Mouse (Mus musculus): ENCODE results near the gene Nt5dc2. TPM values are rescaled to one million over a fixed set of nuclear protein-coding genes. Genes with fewer than 3 reads are reported as not detected.

Gene Nt5dc2
- polyA plus RNA-seq, 1 experiment from 2014 or later = 268 TPM

GRCm38 (mm10) chr14:31181512-31181911, 50.7 kb downstream of the Nt5dc2 start:
- no peak for TF ChIP-seq CTCF (IDR thresholded peaks at IDR 0.05)
- CTCF ChIA-PET = interaction anchor here (1.2 kb wide), 1 partner anchor 14 kb away, joined by 6 read pairs; the partner anchor contains the start of gene Stab1
- DNase-seq (ENCODE audit: low read depth, low spot score) (no peak), ATAC-seq (no peak)
- H3K27me3 ChIP-seq = no peaks in the 10 kb centered on the region
- POLR2A ChIA-PET = interaction anchor here (0.9 to 2.0 kb wide), 2 partner anchors 14 to 177 kb away, joined by 3 to 8 read pairs; no protein-coding TSS in a partner anchor
- in situ Hi-C loops (cut with MboI; ENCODE audit: low pct_unique_long_range_greater_than_20kb) = no loop called here

DNA sequence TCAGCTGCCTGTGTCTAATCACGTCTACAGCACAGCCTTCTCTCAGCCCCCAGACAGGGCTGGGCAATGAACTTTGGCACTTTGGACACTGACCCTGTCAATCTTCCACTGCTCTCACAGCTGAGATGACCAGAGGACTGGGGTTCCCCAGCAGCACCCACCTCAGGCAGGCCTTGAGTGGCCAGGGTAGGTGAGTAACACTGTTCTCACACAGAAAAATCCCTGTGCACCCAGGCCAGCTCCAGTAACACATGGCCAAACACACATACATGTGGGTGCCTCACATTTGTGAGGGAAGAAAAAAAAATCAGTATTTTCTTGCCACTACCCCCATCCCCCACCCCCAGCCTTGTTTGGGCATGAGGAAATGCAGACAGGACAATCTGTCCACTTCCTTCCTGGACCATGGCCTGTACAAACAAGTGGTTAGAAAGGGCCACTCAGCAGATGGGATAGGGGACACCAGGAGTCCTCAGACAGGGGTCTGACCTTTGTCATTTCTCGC, 52.0 kb downstream of the Nt5dc2 start:
- CTCF ChIA-PET = no interaction called here
- in situ Hi-C loops (cut with MboI; ENCODE audit: low pct_unique_long_range_greater_than_20kb) = no loop called here
- DNase-seq (ENCODE audit: low read depth, low spot score) = no peak

DNA sequence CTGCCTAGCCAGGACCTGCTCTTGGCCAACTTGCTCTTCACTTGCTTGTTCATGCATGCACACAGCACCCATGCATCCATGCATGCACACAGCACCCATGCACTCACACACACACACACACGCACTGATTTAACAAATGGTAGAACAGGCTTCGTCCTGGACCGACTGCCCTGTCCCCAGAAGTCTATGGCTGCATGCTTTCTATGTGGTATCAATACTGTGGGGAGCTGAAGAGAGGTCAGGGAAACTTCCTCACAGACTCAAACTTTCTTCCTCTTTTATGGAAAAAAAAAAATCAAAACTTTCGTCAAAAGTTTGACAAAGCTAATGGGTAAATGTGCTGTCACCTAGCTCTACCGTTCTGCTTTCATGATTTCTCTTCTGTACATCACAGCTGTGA, 52.7 kb downstream of the Nt5dc2 start:
- TF ChIP-seq CTCF (IDR thresholded peaks at IDR 0.05) = no peak
- ATAC-seq = no peak
- DNase-seq (ENCODE audit: low read depth, low spot score) = no peak
- no peaks in the 10 kb centered on the region for H3K27me3 ChIP-seq
- in situ Hi-C loops (cut with MboI; ENCODE audit: low pct_unique_long_range_greater_than_20kb) = no loop called here
- CTCF ChIA-PET = no interaction called here
- POLR2A ChIA-PET = interaction anchor here (2.0 kb wide), 1 partner anchor 17 kb away, joined by 8 read pairs; no protein-coding TSS in a partner anchor

More for the DNA sequence above, 52.0 kb downstream of the Nt5dc2 start:
- POLR2A ChIA-PET = interaction anchor here (0.6 to 2.0 kb wide), 2 partner anchors 16 to 62 kb away, joined by 3 to 8 read pairs; no protein-coding TSS in a partner anchor
- no peak for ATAC-seq
- no peaks in the 10 kb centered on the region for H3K27me3 ChIP-seq
- no peak for TF ChIP-seq CTCF (IDR thresholded peaks at IDR 0.05)

- no peak for TF ChIP-seq CTCF (IDR thresholded peaks at IDR 0.05)
- DNase-seq (ENCODE audit: low read depth, low spot score) = no peak
- in situ Hi-C loops (cut with MboI; ENCODE audit: low pct_unique_long_range_greater_than_20kb) = no loop called here
- H3K27me3 ChIP-seq = no peaks in the 10 kb centered on the region
- ATAC-seq = no peak
- CTCF ChIA-PET = interaction anchor here (1.7 kb wide), 1 partner anchor 12 kb away, joined by 6 read pairs; no protein-coding TSS in a partner anchor
- POLR2A ChIA-PET = interaction anchor here (1.3 kb wide), 1 partner anchor 9 kb away, joined by 4 read pairs; no protein-coding TSS in a partner anchor
Measured at GRCm38 (mm10) chr14:31184195-31184594, 53.3 kb downstream of the Nt5dc2 start.

DNA sequence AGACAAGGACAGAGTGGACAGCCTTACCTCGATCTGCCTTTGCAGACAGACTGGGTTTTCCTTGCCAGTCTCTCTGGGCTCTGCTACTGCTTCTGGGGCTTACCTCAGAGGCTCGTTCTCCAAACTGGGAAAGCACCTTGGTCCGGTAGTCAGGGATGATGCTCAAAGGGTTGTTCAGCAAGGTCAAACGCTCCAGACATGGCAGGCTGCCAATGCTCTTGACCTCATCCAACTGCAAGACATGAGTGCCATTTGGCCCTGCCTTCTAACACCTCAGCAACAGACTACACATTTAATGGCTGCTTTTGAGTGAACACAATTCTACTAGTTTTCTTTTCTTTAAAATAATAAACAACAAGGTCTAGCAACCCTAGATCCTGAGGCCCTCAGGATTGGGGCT, 55.8 kb downstream of the Nt5dc2 start:
- DNase-seq (ENCODE audit: low read depth, low spot score) (no peak), ATAC-seq (no peak)
- CTCF ChIA-PET = interaction anchor here (1.7 kb wide), 1 partner anchor 19 kb away, joined by 3 read pairs; no protein-coding TSS in a partner anchor
- no peak for TF ChIP-seq CTCF (IDR thresholded peaks at IDR 0.05)
- POLR2A ChIA-PET = no interaction called here
- H3K27me3 ChIP-seq = no peaks in the 10 kb centered on the region
- in situ Hi-C loops (cut with MboI; ENCODE audit: low pct_unique_long_range_greater_than_20kb) = loop anchor here (5.0 kb wide), 1 partner anchor 54 kb away; the partner anchor contains the start of gene Nt5dc2

Other genes starting within 250 kb of the Nt5dc2 start
- gene Itih4, start 244.6 kb upstream of the Nt5dc2 start, polyA plus RNA-seq (2021) = 0.65 TPM
- gene Itih3, start 207.3 kb upstream of the Nt5dc2 start, polyA plus RNA-seq (2021) = 0.42 TPM
- 0.87 TPM for gene Itih1, start 187.8 kb upstream of the Nt5dc2 start, polyA plus RNA-seq (2021)
- 17.9 TPM for gene Nek4, start 179.7 kb upstream of the Nt5dc2 start, polyA plus RNA-seq (2021)
- 75.6 TPM for gene Glt8d1, start 129.7 kb upstream of the Nt5dc2 start, polyA plus RNA-seq (2021)
- gene Spcs1, start 129.4 kb upstream of the Nt5dc2 start, polyA plus RNA-seq (2021) = 281 TPM
- 46.9 TPM for gene Pbrm1, start 111.9 kb upstream of the Nt5dc2 start, polyA plus RNA-seq (2021)
- 96.2 TPM for gene Gnl3, start 111.9 kb upstream of the Nt5dc2 start, polyA plus RNA-seq (2021)
- 75.7 TPM for gene Smim4, start 2.1 kb upstream of the Nt5dc2 start, polyA plus RNA-seq (2021)
- gene Stab1, start 37.6 kb downstream of the Nt5dc2 start, polyA plus RNA-seq (2021) = 0.74 TPM
- gene Tnnc1, start 77.3 kb downstream of the Nt5dc2 start, polyA plus RNA-seq (2021) = 8.1 TPM
- gene Nisch, start 85.9 kb downstream of the Nt5dc2 start, polyA plus RNA-seq (2021) = 564 TPM
- 3.0 TPM for gene Sema3g, start 86.8 kb downstream of the Nt5dc2 start, polyA plus RNA-seq (2021)
- 10.7 TPM for gene Phf7, start 120.3 kb downstream of the Nt5dc2 start, polyA plus RNA-seq (2021)
- gene Bap1, start 120.4 kb downstream of the Nt5dc2 start, polyA plus RNA-seq (2021) = 66.1 TPM
- 0.10 TPM for gene Dnah1, start 192.8 kb downstream of the Nt5dc2 start, polyA plus RNA-seq (2021)
- gene Capn7, start 205.6 kb downstream of the Nt5dc2 start, polyA plus RNA-seq (2021) = 50.4 TPM